Mouse (Mus musculus): Measurements from ENCODE around the gene Emc8. TPM values are rescaled to one million over a fixed set of nuclear protein-coding genes. Genes with fewer than 3 reads are reported as not detected.

Gene Emc8
- polyA plus RNA-seq, 1 experiment = 109 TPM

DNA sequence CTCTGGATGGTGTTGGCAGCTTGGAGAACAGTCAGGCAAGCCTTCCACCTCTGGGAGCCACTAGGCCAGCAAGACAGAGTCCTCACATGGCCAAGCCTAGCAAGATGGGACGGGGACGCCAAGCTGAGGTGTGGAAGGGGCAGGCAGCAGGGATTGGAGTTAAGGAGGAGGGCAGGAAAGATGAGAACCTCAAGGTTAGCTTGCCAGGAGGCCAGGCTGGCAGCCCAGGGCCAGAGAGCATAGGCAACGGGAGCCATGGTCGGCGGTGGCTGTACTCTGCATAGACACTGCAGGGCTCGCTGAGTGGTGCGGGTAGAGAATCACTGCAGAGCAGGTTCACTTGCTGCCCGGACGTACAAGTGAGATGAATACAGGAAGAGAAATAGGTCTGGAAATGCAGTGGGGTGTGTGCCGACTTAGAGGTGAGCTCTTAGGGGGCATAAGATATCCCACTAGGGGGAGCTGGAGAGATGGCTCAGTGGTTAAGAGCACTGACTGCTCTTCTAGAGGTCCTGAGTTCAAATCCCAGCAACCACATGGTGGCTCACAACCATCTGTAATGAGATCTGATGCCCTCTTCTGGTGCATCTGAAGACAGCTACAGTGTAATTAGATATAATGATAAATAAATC is 26.2 kb downstream of the Emc8 start:
- H3K36me3 ChIP-seq (ENCODE audit: control insufficient read depth, insufficient read depth, low read length) = no peaks in the 10 kb centered on the region
- TF ChIP-seq CTCF (IDR thresholded peaks at IDR 0.05; ENCODE audit: extremely low read depth, insufficient read length, insufficient replicate concordance, low read depth, low read length) = no peak
- TF ChIP-seq POLR2A (IDR thresholded peaks at IDR 0.05; ENCODE audit: low read depth, low read length) = no peak
- no peak overlapping the region for H3K27ac ChIP-seq (ENCODE audit: insufficient read depth, low read depth, low read length)
- no peaks in the 10 kb centered on the region for H3K4me1 ChIP-seq (ENCODE audit: control insufficient read depth, insufficient read depth, insufficient read length, low read length)
- WGBS = 78% methylated on average over 10 of the region's 10 CpGs
- H3K4me3 ChIP-seq (ENCODE audit: low read depth, low read length) = no peak overlapping the region
- no peaks in the 10 kb centered on the region for H3K27me3 ChIP-seq (ENCODE audit: control insufficient read depth, insufficient read depth, low read length)

DNA sequence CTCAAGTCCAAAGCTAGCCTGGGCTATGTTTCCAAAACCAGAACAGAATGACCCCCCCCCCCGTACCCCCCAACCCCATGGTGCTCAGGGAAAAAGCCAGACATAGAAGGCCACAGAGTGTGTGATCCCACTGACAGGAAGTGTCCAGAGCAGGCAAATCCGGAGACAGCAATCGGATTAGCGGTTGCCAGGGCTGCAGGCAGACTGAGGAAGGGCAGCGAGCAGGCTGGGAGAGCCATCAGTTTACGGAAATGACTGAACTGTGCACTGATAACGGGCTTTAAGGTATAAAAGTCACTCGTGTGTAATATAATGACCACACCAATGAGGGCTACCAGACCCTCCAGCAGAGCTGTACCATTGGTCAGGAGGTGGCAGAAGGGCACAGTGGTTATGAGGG is 27.1 kb downstream of the Emc8 start:
- 34% methylated on average over 8 of the region's 8 CpGs for WGBS
- no peaks in the 10 kb centered on the region for H3K36me3 ChIP-seq (ENCODE audit: control insufficient read depth, insufficient read depth, low read length)
- H3K4me1 ChIP-seq (ENCODE audit: control insufficient read depth, insufficient read depth, insufficient read length, low read length) = no peaks in the 10 kb centered on the region
- H3K27me3 ChIP-seq (ENCODE audit: control insufficient read depth, insufficient read depth, low read length) = no peaks in the 10 kb centered on the region
- no peak overlapping the region for H3K4me3 ChIP-seq (ENCODE audit: low read depth, low read length)
- TF ChIP-seq POLR2A (IDR thresholded peaks at IDR 0.05; ENCODE audit: low read depth, low read length) (no peak), CTCF (IDR thresholded peaks at IDR 0.05; ENCODE audit: extremely low read depth, insufficient read length, insufficient replicate concordance, low read depth, low read length) (no peak)
- no peak overlapping the region for H3K27ac ChIP-seq (ENCODE audit: insufficient read depth, low read depth, low read length)

DNA sequence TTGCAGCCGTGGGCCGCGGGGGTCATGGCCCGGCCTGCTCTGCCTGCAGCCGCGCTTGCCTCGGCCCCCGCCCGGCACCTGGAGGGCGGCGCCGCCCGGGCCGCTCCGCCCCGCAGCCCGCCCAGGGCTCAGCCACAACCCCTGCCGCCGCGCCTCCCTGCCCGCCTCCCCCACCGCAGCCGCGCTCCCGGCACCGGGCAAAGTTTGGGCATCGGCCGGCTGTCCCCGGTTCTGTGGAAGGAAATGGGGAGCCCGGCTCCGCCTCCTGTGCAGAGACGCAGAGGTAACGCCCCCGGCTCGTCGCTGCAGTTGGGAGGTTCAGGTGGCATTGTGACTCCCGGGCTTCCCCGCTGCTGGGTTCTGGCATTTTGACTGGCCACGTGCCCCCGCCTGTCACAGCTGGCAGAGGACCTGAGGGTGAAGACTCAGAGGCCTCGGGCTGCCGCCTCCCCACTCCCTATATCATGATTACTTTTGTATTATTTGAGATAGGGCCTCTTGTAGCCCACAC is 34.0 kb downstream of the Emc8 start:
- no peak overlapping the region for H3K27ac ChIP-seq (ENCODE audit: insufficient read depth, low read depth, low read length)
- H3K4me1 ChIP-seq (ENCODE audit: control insufficient read depth, insufficient read depth, insufficient read length, low read length) = peaks cover 8% of the 10 kb centered on the region
- peaks cover 6% of the 10 kb centered on the region; the same call in 1 of the 2 replicates for H3K27me3 ChIP-seq (ENCODE audit: control insufficient read depth, insufficient read depth, low read length)
- no peak for TF ChIP-seq POLR2A (IDR thresholded peaks at IDR 0.05; ENCODE audit: low read depth, low read length)
- H3K36me3 ChIP-seq (ENCODE audit: control insufficient read depth, insufficient read depth, low read length) = no peaks in the 10 kb centered on the region
- WGBS = 1% methylated on average over 40 of the region's 42 CpGs
- H3K4me3 ChIP-seq (ENCODE audit: low read depth, low read length) = peak overlapping the region; percentile 73

DNA sequence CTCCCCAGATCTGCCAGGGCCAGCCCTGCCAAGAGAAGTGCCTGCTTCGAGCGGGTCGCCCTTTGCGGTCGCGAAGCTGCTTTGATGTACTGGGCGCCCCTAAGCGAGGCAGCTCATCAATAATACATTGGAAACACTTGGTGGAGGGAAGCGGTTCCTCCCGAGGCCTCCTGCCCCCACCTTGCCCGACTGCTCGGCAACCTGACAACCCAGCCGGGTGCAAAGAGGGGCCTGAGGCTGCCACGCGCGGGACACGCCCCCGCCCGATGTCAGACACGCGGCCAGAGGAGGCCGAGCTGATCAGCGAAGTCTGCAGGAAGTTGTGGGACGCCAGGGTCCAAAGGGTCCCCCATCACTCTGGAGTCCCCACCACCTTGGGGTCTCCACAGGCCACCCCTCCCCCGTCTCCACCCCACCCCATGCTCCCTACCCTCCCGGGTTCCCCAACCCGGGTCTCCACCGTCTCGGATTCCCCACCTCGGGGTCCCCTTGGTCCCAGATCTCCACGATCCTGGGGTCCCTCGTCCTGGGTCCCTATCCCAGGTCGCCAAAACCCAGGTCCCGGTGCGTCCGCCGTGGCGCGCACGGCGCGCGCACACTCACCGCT is 34.6 kb downstream of the Emc8 start:
- WGBS = 4% methylated on average over 44 of the region's 44 CpGs
- Histone ChIP-seq H3K27ac (ENCODE audit: insufficient read depth, low read depth, low read length) (no peak overlapping the region), H3K4me1 (ENCODE audit: control insufficient read depth, insufficient read depth, insufficient read length, low read length) (peaks cover 8% of the 10 kb centered on the region), H3K27me3 (ENCODE audit: control insufficient read depth, insufficient read depth, low read length) (peaks cover 6% of the 10 kb centered on the region; the same call in 1 of the 2 replicates), H3K36me3 (ENCODE audit: control insufficient read depth, insufficient read depth, low read length) (no peaks in the 10 kb centered on the region), H3K4me3 (ENCODE audit: low read depth, low read length) (peak overlapping the region; percentile 73)
- TF ChIP-seq POLR2A (IDR thresholded peaks at IDR 0.05; ENCODE audit: low read depth, low read length) (no peak), CTCF (IDR thresholded peaks at IDR 0.05; ENCODE audit: extremely low read depth, insufficient read length, insufficient replicate concordance, low read depth, low read length) (no peak)

DNA sequence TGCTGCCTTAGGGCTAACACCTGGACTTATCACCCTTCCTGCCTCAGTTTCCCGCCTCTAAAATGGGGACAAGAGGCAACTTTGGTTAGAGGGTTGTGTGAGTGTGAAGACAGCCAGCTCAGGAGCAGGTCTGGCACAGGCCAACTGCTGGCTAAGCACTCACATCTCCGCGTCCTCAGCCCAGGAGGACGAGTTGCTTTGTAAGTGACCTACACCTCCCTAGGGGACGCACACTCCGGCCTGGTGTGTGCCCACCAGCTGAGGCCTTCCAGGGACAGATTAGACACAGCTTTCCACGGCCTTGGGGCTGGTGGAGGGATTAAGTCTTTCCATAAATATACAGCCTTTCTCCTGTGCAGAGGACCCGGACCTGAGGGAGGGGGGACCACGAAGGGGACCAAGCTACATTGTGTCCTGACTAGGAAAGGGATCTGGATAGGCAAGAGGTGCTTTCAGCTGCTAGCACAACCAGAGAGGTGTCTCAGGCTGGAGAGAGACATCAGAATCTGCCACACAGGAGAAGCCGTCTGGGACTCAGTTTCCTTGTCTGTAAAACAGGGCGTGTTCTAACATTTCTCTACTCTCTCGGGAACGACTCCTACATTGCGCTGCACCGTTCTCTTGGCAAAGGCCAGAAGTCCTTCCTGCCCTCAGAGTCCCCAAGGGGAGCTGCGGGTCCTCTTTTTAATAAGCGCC is 35.3 kb downstream of the Emc8 start:
- Histone ChIP-seq H3K4me1 (ENCODE audit: control insufficient read depth, insufficient read depth, insufficient read length, low read length) (peaks cover 8% of the 10 kb centered on the region), H3K27me3 (ENCODE audit: control insufficient read depth, insufficient read depth, low read length) (peaks cover 6% of the 10 kb centered on the region; the same call in 1 of the 2 replicates), H3K36me3 (ENCODE audit: control insufficient read depth, insufficient read depth, low read length) (no peaks in the 10 kb centered on the region), H3K27ac (ENCODE audit: insufficient read depth, low read depth, low read length) (no peak overlapping the region), H3K4me3 (ENCODE audit: low read depth, low read length) (peak overlapping the region; percentile 73; the same call in 1 of the 2 replicates)
- 59% methylated on average over 17 of the region's 17 CpGs for WGBS
- TF ChIP-seq CTCF (IDR thresholded peaks at IDR 0.05; ENCODE audit: extremely low read depth, insufficient read length, insufficient replicate concordance, low read depth, low read length) (no peak), POLR2A (IDR thresholded peaks at IDR 0.05; ENCODE audit: low read depth, low read length) (no peak)

DNA sequence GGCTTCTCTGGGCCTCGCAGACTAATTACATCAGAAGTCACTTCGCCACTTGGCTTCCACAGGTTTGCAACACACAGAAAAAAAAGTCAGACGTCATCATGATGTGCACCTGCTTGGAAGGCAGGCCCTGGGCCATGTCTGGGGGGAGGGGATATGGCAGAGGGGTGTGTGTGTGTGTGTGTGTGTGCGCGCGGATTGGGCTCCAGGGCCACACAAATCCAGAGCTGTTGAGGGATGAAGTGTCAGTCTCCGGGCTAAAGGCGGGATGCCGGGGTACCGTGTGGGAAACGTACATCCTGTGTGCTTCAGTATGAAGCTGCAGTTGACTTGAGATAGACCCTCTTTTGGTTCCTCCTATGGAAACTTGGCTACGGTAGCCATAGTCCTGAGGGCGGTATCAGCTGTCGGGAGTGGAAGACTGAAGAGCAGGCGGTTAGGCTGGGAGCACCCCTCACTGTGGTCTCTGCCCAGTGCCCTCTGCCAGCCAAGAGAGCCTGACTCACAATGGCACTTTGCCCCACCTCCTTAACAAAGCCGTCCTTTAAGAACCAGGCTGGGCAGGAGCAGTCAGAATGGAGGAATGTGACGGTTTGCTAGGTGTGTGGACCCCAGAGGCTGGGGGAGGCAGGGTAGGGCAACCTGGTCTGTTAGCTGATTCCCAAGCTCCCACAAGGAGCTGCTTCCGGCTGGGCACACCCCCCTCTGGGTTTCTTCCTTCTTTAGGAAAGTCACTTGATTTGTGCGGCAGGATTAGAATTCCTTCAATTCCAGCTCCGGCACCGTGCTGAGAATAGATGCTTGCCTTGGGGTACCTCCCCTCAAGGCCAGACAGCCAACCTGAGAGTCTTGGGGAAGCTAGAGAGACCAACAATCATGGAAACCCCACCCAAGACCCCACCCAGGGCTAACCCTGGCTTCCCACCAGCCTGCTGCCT is 36.7 kb downstream of the Emc8 start:
- WGBS = 77% methylated on average over 21 of the region's 21 CpGs
- H3K27me3 ChIP-seq (ENCODE audit: control insufficient read depth, insufficient read depth, low read length) = peaks cover 6% of the 10 kb centered on the region; the same call in 1 of the 2 replicates
- peaks cover 8% of the 10 kb centered on the region for H3K4me1 ChIP-seq (ENCODE audit: control insufficient read depth, insufficient read depth, insufficient read length, low read length)
- H3K4me3 ChIP-seq (ENCODE audit: low read depth, low read length) = no peak overlapping the region
- H3K36me3 ChIP-seq (ENCODE audit: control insufficient read depth, insufficient read depth, low read length) = no peaks in the 10 kb centered on the region
- TF ChIP-seq CTCF (IDR thresholded peaks at IDR 0.05; ENCODE audit: extremely low read depth, insufficient read length, insufficient replicate concordance, low read depth, low read length) = no peak
- TF ChIP-seq POLR2A (IDR thresholded peaks at IDR 0.05; ENCODE audit: low read depth, low read length) = no peak
- H3K27ac ChIP-seq (ENCODE audit: insufficient read depth, low read depth, low read length) = no peak overlapping the region

Data from small intestine, adult 2 months (tissue).